Mouse (Mus musculus): ENCODE data around the gene Cd27.

DNA sequence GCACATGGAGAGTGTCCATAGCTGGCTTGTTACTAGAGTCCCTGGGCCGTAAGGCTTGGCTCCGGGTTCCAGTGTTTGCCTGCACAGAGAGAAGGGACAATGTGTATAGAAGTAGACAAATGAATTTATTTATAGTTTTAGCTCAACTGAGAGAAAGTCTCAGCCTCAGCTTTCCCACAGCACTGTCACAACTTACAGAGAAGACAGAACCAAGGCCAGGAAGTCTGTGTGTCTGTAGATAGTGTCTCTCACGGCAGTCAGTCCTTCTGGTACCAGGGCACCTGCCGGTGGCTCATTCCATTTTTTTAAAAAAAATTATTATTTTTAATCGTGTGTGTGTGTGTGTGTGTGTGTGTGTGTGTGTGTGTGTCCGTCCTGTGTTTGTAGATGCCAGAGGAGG is 4.3 kb downstream of the Cd27 start:
- TF ChIP-seq EP300 (IDR thresholded peaks at IDR 0.05) (no peak), CTCF (IDR thresholded peaks at IDR 0.05) (no peak)
